Mouse (Mus musculus): ENCODE data around the gene Gnpat. TPM values are rescaled to one million over a fixed set of nuclear protein-coding genes. Genes with fewer than 3 reads are reported as not detected.
A peak's percentile ranks its signal among the peaks of the same experiment; 100 is the strongest.

Gnpat gene
- total and polyA plus RNA-seq, 3 experiments, result 74.3 to 637 (median 117) TPM

DNA sequence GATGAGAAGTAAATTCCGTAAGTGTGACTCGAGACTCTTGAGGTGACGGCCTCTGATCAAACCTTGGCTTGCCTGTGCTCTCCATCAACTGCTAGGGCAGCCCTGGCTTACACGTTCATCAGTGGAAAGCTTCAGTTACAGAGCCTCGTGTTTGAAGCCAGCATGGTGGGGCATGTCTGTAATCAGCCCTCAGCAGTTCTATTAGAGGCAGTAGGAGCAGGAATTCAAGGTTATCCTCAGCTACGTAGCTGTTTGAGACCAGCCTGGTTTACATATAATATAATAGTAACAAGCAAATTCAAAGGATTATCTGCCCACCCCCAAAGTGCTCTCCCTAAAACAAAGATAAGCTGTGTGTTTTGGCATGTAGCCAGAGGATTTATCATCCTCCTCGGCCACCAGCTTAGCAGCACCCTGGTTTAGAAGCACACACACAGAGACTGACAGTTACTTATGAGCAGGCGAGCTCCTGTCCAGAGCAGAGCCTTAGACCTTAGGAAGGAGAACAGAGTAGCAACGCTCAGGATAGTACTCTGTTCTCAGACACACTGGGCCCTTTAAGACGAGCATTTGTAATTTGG is 16.2 kb downstream of the Gnpat start (continued):
- TF ChIP-seq NRF1 (IDR thresholded peaks at IDR 0.05; ENCODE audit: insufficient read depth, low read depth, low read length, poor library complexity, severe bottlenecking), result no peak
- no peak for TF ChIP-seq RAD21 (IDR thresholded peaks at IDR 0.05; ENCODE audit: low read depth, low read length)

- H3K4me1 ChIP-seq (ENCODE audit: control insufficient read depth in 1 of 2, insufficient read depth in 2 of 2, low read length in 2 of 2), result no peaks in the 10 kb centered on the region
- no peak overlapping the region for H3K27ac ChIP-seq (ENCODE audit: control insufficient read depth, low read depth, low read length)
- TF ChIP-seq RAD21 (IDR thresholded peaks at IDR 0.05; ENCODE audit: low read depth, low read length), result peak; percentile 32
- no peak for TF ChIP-seq GATA1 (IDR thresholded peaks at IDR 0.05; ENCODE audit: low read depth, low read length)
- peak; percentile 21 to 50 (median 28); a peak in 5 of 6 replicates for TF ChIP-seq CTCF (IDR thresholded peaks at IDR 0.05 in 2 of 3, conservative IDR thresholded peaks at IDR 0.05 in 1 of 3; ENCODE audit: control insufficient read depth in 1 of 3, insufficient read depth in 1 of 3, low read depth in 2 of 3, low read length in 3 of 3, poor library complexity in 1 of 3, severe bottlenecking in 1 of 3)
- no peak for TF ChIP-seq JUND (IDR thresholded peaks at IDR 0.05; ENCODE audit: low read depth, low read length)
- no peak for TF ChIP-seq SIN3A (IDR thresholded peaks at IDR 0.05; ENCODE audit: low read length)
- TF ChIP-seq CHD1 (IDR thresholded peaks at IDR 0.05; ENCODE audit: low read depth, low read length), result no peak
- no peak for TF ChIP-seq MAZ (IDR thresholded peaks at IDR 0.05; ENCODE audit: low read depth, low read length)
- peak; percentile 37 for TF ChIP-seq SMC3 (IDR thresholded peaks at IDR 0.05; ENCODE audit: low read depth, low read length)
- no peak overlapping the region for H3K9ac ChIP-seq (ENCODE audit: control insufficient read depth, low read depth, low read length, poor library complexity, severe bottlenecking)
- H3K27me3 ChIP-seq (ENCODE audit: control insufficient read depth in 1 of 2, insufficient read depth in 2 of 2, low read length in 2 of 2), result no peaks in the 10 kb centered on the region
- H3K9me3 ChIP-seq (replicated peaks; ENCODE audit: insufficient read depth, low read length), result no peaks in the 10 kb centered on the region
- H3K4me3 ChIP-seq (ENCODE audit: control insufficient read depth in 1 of 2, insufficient read depth in 1 of 2, low read depth in 2 of 2, low read length in 2 of 2), result no peak overlapping the region
- H3K36me3 ChIP-seq (ENCODE audit: control insufficient read depth in 1 of 2, insufficient read depth in 2 of 2, low read length in 2 of 2), result peaks cover 0 to 17% of the 10 kb centered on the region in 2 experiments; a peak in 3 of 4 replicates
- peak; percentile 41 for DNase-seq (ENCODE audit: low read depth, low spot score)
- H3K79me2 ChIP-seq (ENCODE audit: control insufficient read depth, insufficient read depth, low read length, poor library complexity), result peaks cover 3% of the 10 kb centered on the region
These were observed 25.6 kb downstream of the Gnpat start for GRCm38 (mm10) chr8:124888385-124888784.

GRCm38 (mm10) chr8:124892596-124892995 is 29.8 kb downstream of the Gnpat start:
- TF ChIP-seq CHD1 (IDR thresholded peaks at IDR 0.05; ENCODE audit: low read depth, low read length) (no peak), TBP (IDR thresholded peaks at IDR 0.05; ENCODE audit: low read depth, low read length) (no peak), POLR2AphosphoS2 (IDR thresholded peaks at IDR 0.05; ENCODE audit: low read length) (0 out of 2 replicates have a peak, but pooled peaks have one; percentile 60), KAT2A (conservative IDR thresholded peaks at IDR 0.05; ENCODE audit: low read depth, low read length) (no peak), UBTF (IDR thresholded peaks at IDR 0.05; ENCODE audit: borderline replicate concordance, insufficient read depth, low read depth, low read length) (no peak), POLR2AphosphoS5 (IDR thresholded peaks at IDR 0.05; ENCODE audit: borderline replicate concordance, low read depth, low read length) (no peak)
- no peak overlapping the region for H3K4me3 ChIP-seq (ENCODE audit: control insufficient read depth in 1 of 2, insufficient read depth in 1 of 2, low read depth in 2 of 2, low read length in 2 of 2)
- DNase-seq (ENCODE audit: low read depth, low spot score), result no peak
- H3K9ac ChIP-seq (ENCODE audit: control insufficient read depth, low read depth, low read length, poor library complexity, severe bottlenecking), result no peak overlapping the region
- peaks cover 0 to 8% of the 10 kb centered on the region in 2 experiments; a peak in 3 of 4 replicates for H3K4me1 ChIP-seq (ENCODE audit: control insufficient read depth in 1 of 2, insufficient read depth in 2 of 2, low read length in 2 of 2)
- H3K79me2 ChIP-seq (ENCODE audit: control insufficient read depth, insufficient read depth, low read length, poor library complexity), result peaks cover 36% of the 10 kb centered on the region
- no peaks in the 10 kb centered on the region for H3K9me3 ChIP-seq (replicated peaks; ENCODE audit: insufficient read depth, low read length)
- H3K27ac ChIP-seq (ENCODE audit: control insufficient read depth, low read depth, low read length), result no peak overlapping the region
- H3K27me3 ChIP-seq (ENCODE audit: control insufficient read depth in 1 of 2, insufficient read depth in 2 of 2, low read length in 2 of 2), result no peaks in the 10 kb centered on the region
- H3K36me3 ChIP-seq (ENCODE audit: control insufficient read depth in 1 of 2, insufficient read depth in 2 of 2, low read length in 2 of 2), result peaks cover 6 to 16% of the 10 kb centered on the region in 2 experiments

All from MEL (cell line).